Mouse (Mus musculus) testis, adult 2 months (tissue): ENCODE results near the gene Tulp4.

Source experiments
- CTCF ChIP-seq: fragments of 200-500 bp; IDR thresholded peaks from 2 replicates; pipeline ENCODE4 v1.5.1; 2012; ENCODE audit warnings: low read depth, mild to moderate bottlenecking, inconsistent platforms, low read length, moderate library complexity; ENCODE audit not compliant: control insufficient read depth, insufficient read depth, insufficient replicate concordance
- POLR2A ChIP-seq: fragments of 200-500 bp; IDR thresholded peaks from 2 replicates; pipeline ENCODE4 v1.6.1; 2012; ENCODE audit warnings: low read depth, mild to moderate bottlenecking, inconsistent platforms, low read length, moderate library complexity; ENCODE audit not compliant: control insufficient read depth

DNA sequence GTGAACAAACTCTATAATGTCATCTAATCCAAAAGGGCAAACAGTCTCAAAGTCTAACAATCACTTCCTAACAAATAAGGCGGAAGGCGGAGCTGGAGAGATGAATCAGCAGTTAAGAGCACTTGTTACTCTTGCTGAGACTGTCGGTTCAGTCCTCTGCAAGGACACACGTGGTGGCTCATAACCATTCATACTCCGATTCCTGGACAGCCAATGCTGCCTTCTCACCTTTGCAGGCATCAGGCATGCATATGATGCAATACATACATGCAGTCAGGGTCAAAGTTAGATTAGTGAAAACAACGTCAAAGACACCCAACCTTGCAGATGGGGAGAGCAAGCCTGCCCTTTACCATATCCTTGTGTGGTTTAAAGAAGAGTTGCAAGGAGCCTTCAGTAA is 14.6 kb upstream of the Tulp4 start:
- TF ChIP-seq CTCF (no peak), POLR2A (no peak)
